Mouse (Mus musculus) forebrain, embryonic 16.5 days (tissue): ENCODE measurements around the gene Optn. TPM values are rescaled to one million over a fixed set of nuclear protein-coding genes. Genes with fewer than 3 reads are reported as not detected.
"Not testable (repeated sequence)": the region's sequence is repeated elsewhere in the genome, so short reads cannot be mapped to it uniquely, and the experiment has no call there.

Experiments used
- ATAC-seq: fragments of 200-750 bp; cut with Nextera tagmentation; 2 replicates; pipeline ENCODE4 v1.8.0; 2017; ENCODE audit warnings: mild to moderate bottlenecking, moderate library complexity
- H3K27ac ChIP-seq: fragments of 300-500 bp; sonication (generic); 2 replicates; pipeline ENCODE4 v1.5.1; 2014; ENCODE audit warnings: low read length, control low read depth
- H3K27me3 ChIP-seq: fragments of 300-500 bp; sonication (generic); replicated peaks from 2 replicates; pipeline ENCODE4 v1.6.1; 2014; ENCODE audit warnings: low read length; ENCODE audit not compliant: control insufficient read depth, insufficient read depth
- H3K36me3 ChIP-seq: fragments of 300-500 bp; sonication (generic); 2 replicates; pipeline ENCODE4 v1.6.1; 2014; ENCODE audit not compliant: control insufficient read depth, insufficient read depth
- H3K4me1 ChIP-seq: fragments of 300-500 bp; sonication (generic); replicated peaks from 2 replicates; pipeline ENCODE4 v1.6.1; 2014; ENCODE audit warnings: low read length; ENCODE audit not compliant: control insufficient read depth, insufficient read depth
- H3K4me2 ChIP-seq: fragments of 300-500 bp; sonication (generic); 2 replicates; pipeline ENCODE4 v1.6.1; 2014; ENCODE audit warnings: mild to moderate bottlenecking, low read length, control low read depth
- H3K4me3 ChIP-seq: fragments of 300-500 bp; sonication (generic); replicated peaks from 2 replicates; pipeline ENCODE4 v1.5.1; 2014; ENCODE audit warnings: mild to moderate bottlenecking, low read length, control low read depth
- H3K9ac ChIP-seq: fragments of 300-500 bp; sonication (generic); replicated peaks from 2 replicates; pipeline ENCODE4 v1.6.1; 2014; ENCODE audit warnings: low read depth, low read length, control low read depth
- H3K9me3 ChIP-seq: fragments of 300-500 bp; sonication (generic); 2 replicates; pipeline ENCODE4 v1.6.1; 2016; ENCODE audit warnings: low read length; ENCODE audit not compliant: control insufficient read depth
- WGBS: fragments of 180-500 bp; shearing (Covaris S2); extraction: QIAGEN DNeasy Blood & Tissue Kit; methylation state at CpG from one replicate; pipeline ENCODE4 v1.1.7; 2014; 5-methylcytosine and 5-hydroxymethylcytosine counted together
- polyA plus RNA-seq: library from polyadenylated mRNA; unstranded; fragments of >200 nt; fragmentation: Nextera tagmentation; extraction: Ambion mirVana; gene quantifications from 2 replicates; pipeline ENCODE4 v1.2.1, GENCODE M21; 2015

The Optn gene
- polyA plus RNA-seq, 1 experiment from 2014 or later: 8.0 TPM

- not testable (repeated sequence) for H3K4me3 ChIP-seq, H3K4me1 ChIP-seq, H3K27me3 ChIP-seq, H3K9me3 ChIP-seq, ATAC-seq, H3K4me2 ChIP-seq, H3K27ac ChIP-seq, H3K36me3 ChIP-seq, H3K9ac ChIP-seq
- 93% methylated on average over 2 of the region's 2 CpGs for WGBS
These were observed 3.4 kb upstream of the Optn start for GRCm38 (mm10) chr2:5067254-5067653.

DNA sequence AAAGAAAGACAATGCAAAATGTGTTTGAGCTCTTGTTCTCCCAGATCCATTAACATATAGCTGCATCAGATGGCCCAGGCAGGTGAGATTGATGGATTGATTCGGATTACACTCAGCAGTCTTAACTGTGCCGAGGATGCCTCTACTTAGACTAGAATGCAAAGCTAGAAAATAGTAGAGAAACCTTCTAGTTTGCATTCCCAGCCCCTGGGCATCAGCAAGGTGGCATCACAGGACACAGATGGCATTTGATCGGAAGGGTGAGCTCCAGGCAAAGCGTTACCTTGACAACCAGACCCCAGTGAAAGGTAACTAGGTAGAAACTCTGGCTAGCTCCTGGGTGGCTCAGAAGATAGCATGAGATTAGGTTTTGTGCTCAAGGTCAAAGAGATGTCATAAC is 396 bp upstream of the Optn start:
- no peaks in the 10 kb centered on the region for H3K9me3 ChIP-seq
- peaks cover 4% of the 10 kb centered on the region; the same call in 1 of the 2 replicates for H3K27me3 ChIP-seq
- H3K36me3 ChIP-seq: no peaks in the 10 kb centered on the region
- peaks cover 10% of the 10 kb centered on the region; the same call in 1 of the 2 replicates for H3K4me1 ChIP-seq
- peak overlapping the region; percentile 74 for H3K4me2 ChIP-seq
- peak overlapping the region; percentile 50 for H3K4me3 ChIP-seq
- WGBS: 29% methylated on average over 4 of the region's 4 CpGs
- ATAC-seq: peak; percentile 69; the same call in 1 of the 2 replicates
- H3K27ac ChIP-seq: no peak overlapping the region
- no peak overlapping the region for H3K9ac ChIP-seq

DNA sequence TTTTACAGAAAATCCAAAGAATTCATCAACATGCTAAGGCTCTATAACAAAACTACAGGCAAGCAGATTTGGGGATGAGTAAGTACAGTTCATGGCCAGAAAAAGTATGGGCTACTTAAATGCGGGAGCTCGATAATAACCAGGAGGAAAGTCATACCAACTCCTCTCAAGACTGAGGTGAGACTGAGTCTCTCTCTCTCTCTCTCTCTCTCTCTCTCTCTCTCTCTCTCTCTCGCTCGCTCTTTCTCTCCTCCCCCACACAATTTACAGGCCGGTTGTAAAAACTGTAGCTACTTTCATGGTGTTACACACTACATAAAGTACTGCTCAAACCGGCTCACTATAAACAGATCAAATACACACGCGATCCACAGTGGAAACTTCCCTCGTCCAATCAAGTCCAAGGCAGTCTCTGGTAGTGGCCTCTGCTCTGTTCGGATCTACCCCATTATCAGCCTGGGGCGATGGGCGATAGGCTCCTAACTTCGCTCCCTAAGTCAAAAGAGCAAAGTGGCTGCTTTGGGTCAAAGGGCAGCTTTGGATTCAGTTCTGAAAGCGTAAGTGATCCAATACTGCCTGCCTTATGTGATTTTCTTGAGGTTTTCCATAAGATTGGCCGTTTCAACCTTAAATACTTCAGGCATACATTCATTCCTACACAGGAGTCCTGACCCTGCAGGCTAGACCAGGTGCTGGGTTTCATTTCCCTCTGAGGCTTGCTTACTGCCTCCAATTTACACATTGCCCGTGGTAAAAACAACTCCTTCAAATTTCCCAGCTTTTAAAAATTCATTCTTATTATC is 1.2 kb downstream of the Optn start:
- H3K9me3 ChIP-seq: no peaks in the 10 kb centered on the region
- WGBS: 53% methylated on average over 16 of the region's 16 CpGs
- no peak overlapping the region; the same call in 1 of the 2 replicates for H3K9ac ChIP-seq

GRCm38 (mm10) chr2:5061133-5061708 is 2.6 kb downstream of the Optn start:
- H3K4me2 ChIP-seq: no peak overlapping the region
- H3K36me3 ChIP-seq: no peaks in the 10 kb centered on the region
- 84% methylated on average over 8 of the region's 8 CpGs for WGBS
- no peak overlapping the region for H3K27ac ChIP-seq
- H3K27me3 ChIP-seq: peaks cover 4% of the 10 kb centered on the region; the same call in 1 of the 2 replicates
- no peak overlapping the region for H3K4me3 ChIP-seq
- H3K9me3 ChIP-seq: no peaks in the 10 kb centered on the region
- H3K4me1 ChIP-seq: peaks cover 10% of the 10 kb centered on the region; the same call in 1 of the 2 replicates
- ATAC-seq: no peak
- H3K9ac ChIP-seq: no peak overlapping the region

More for the DNA sequence above, 1.2 kb downstream of the Optn start:
- Histone ChIP-seq H3K27ac (no peak overlapping the region), H3K4me3 (peak overlapping the region; percentile 50; the same call in 1 of the 2 replicates), H3K27me3 (peaks cover 4% of the 10 kb centered on the region; the same call in 1 of the 2 replicates), H3K36me3 (no peaks in the 10 kb centered on the region), H3K4me2 (peak overlapping the region; percentile 74), H3K4me1 (peaks cover 10% of the 10 kb centered on the region; the same call in 1 of the 2 replicates)
- no peak for ATAC-seq

DNA sequence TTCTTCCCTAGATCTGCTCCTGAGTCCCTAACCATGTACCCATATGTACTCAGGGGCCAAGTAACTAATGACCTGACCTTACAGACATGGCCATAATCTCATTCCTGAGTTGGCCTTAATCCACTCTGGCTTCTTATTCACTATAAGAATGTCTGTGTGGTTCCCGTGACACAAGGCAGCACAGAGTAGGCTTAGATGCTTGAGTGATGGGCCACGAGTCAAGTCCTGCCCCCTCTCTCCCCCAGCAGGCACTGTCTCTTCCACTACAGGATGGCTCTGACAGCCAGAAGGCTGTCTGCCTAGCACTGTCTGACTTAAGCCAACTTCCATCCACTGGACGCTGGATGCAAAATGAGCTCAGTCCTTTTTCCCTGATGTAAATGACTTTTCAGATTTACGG is 3.9 kb downstream of the Optn start:
- H3K4me1 ChIP-seq: peaks cover 10% of the 10 kb centered on the region; the same call in 1 of the 2 replicates
- ATAC-seq: no peak
- H3K9ac ChIP-seq: no peak overlapping the region
- WGBS: 79% methylated on average over 4 of the region's 4 CpGs
- H3K9me3 ChIP-seq: no peaks in the 10 kb centered on the region
- no peak overlapping the region for H3K4me2 ChIP-seq
- H3K4me3 ChIP-seq: no peak overlapping the region
- H3K27ac ChIP-seq: no peak overlapping the region
- H3K36me3 ChIP-seq: no peaks in the 10 kb centered on the region
- H3K27me3 ChIP-seq: peaks cover 4% of the 10 kb centered on the region; the same call in 1 of the 2 replicates

DNA sequence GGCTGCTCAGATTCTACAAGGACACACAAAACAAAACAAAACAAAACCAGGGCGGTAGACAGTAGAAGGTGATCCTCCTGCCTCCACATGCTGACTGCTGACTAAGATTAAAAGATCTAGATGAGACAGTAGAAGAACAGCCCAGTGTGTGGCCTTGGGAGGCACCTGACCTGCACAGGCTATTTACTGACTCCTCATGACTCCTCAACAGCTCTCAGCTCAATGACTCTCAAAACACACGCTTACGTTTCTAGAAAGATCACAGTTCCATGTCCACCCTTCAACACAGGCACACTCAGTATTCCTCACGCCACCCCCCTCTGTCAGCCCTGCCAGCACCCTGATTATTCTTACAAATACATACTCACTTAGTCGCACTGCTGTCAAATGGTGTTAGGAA is 5.4 kb downstream of the Optn start:
- WGBS: 79% methylated on average over 5 of the region's 5 CpGs
- H3K4me1 ChIP-seq: peaks cover 3% of the 10 kb centered on the region; the same call in 1 of the 2 replicates
- no peaks in the 10 kb centered on the region for H3K36me3 ChIP-seq
- no peak overlapping the region for H3K9ac ChIP-seq
- no peak for ATAC-seq
- H3K27me3 ChIP-seq: peaks cover 4% of the 10 kb centered on the region; the same call in 1 of the 2 replicates
- H3K27ac ChIP-seq: no peak overlapping the region
- no peak overlapping the region for H3K4me2 ChIP-seq
- H3K4me3 ChIP-seq: no peak overlapping the region
- no peaks in the 10 kb centered on the region for H3K9me3 ChIP-seq

DNA sequence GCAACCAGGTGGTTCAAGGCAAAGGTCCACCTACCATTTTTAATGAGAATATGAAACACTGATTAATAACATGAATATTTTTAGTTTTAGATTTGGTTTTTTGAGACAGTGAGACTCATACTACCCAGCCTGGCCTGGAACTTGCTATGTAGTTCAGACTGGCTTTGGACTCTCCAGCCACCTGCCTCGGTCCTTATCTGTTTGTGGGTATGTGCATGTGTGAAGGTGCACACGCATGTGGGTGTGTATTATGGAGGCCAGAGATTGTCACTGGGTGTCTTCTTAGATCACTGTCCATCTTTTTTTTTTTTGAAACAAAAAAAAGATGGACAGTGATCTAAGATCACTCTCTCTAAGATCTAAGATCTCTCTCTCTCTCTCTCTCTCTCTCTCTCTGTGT is 13.3 kb downstream of the Optn start:
- Histone ChIP-seq H3K4me3 (no peak overlapping the region), H3K4me2 (no peak overlapping the region), H3K9ac (no peak overlapping the region), H3K9me3 (no peaks in the 10 kb centered on the region), H3K4me1 (no peaks in the 10 kb centered on the region), H3K27me3 (no peaks in the 10 kb centered on the region), H3K36me3 (no peaks in the 10 kb centered on the region), H3K27ac (no peak overlapping the region)
- 95% methylated on average over 2 of the region's 2 CpGs for WGBS
- ATAC-seq: no peak

DNA sequence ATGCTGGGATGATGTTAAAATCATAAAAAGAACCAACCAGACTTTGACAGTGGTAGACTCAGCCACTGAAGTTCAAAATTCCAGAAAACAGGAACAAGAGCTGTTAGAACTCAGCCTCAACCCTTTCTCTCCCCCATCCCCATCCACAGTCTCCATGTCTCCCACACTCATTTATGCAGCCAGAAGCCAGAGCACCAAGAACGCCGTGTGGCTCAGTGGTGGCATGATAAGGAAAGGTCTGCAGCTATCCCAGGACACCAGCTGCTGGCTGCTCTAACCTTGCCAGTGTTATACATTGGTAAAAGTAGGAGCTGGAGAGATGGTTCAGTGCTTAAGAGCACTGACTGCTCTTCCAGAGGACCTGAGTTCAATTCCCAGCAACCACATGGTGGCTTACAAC is 16.8 kb downstream of the Optn start:
- Histone ChIP-seq H3K36me3 (no peaks in the 10 kb centered on the region), H3K27me3 (no peaks in the 10 kb centered on the region), H3K9me3 (no peaks in the 10 kb centered on the region), H3K4me3 (no peak overlapping the region), H3K4me1 (0 out of 2 replicates have a peak, but pooled peaks cover 5% of the 10 kb centered on the region), H3K9ac (no peak overlapping the region), H3K27ac (no peak overlapping the region), H3K4me2 (no peak overlapping the region)
- no peak for ATAC-seq
- 95% methylated on average over 2 of the region's 2 CpGs for WGBS

- no peak for ATAC-seq
- no peak overlapping the region for H3K4me3 ChIP-seq
- H3K9me3 ChIP-seq: no peaks in the 10 kb centered on the region
- no peaks in the 10 kb centered on the region for H3K36me3 ChIP-seq
- H3K27me3 ChIP-seq: no peaks in the 10 kb centered on the region
- H3K9ac ChIP-seq: no peak overlapping the region
- 34% methylated on average over 13 of the region's 13 CpGs for WGBS
- H3K4me2 ChIP-seq: no peak overlapping the region
- H3K4me1 ChIP-seq: 0 out of 2 replicates have a peak, but pooled peaks cover 5% of the 10 kb centered on the region
- H3K27ac ChIP-seq: no peak overlapping the region
These were observed 18.4 kb downstream of the Optn start for GRCm38 (mm10) chr2:5045269-5045965.
